Mouse (Mus musculus): Measurements from ENCODE around the gene Thoc5.

Thoc5 gene

DNA sequence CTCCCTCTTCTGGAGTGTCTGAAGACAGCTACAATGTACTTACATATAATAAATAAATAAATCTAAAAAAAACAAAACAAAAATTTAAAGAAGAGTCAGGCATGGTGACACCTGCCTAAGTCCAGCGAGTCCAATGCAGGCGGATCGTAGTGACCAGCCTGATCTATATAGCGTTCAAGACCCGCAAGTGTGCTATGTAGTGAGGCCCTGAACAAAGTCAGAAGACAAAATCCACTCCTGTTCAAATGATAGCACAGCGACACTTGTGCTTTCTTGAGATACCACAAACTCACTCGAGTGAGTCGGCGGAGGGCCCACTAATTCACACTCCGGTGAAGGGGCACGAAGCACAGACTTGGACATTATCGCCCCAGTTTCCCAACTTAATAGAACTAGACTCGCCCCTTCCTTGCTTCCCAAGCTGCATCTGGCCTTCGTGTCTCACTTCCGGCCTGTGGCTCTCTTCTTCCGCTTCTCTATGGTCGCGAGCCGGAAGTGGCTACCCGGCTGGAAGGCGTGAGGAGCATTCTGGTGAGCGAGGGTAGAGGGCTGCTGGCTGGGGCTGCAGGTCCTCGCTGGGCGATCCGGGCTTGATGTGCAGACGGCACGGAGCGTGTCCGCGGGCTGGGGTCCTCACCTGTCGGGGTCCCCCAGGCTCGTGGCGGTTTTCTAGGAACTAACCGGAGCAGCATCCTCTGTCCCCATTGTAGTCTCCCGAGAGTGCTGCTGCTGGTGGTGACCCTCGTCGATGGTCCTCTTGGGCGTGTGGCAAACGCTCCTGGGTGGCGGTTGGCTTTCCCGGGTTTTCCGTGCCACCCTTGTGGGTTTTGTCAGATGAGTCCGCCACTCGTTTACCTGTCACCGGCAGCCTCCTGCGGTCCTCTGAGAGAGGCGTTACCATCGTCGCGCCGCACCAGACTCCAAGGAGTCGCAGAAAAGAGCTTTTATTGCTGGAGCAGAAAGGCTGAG is at the start of gene Thoc5:
Gene Thoc5 (plus strand): TSS at position 473 of the 969 bp plus-strand sequence.
- DNase-seq (ENCODE audit: low spot score) = peak; percentile 86

DNA sequence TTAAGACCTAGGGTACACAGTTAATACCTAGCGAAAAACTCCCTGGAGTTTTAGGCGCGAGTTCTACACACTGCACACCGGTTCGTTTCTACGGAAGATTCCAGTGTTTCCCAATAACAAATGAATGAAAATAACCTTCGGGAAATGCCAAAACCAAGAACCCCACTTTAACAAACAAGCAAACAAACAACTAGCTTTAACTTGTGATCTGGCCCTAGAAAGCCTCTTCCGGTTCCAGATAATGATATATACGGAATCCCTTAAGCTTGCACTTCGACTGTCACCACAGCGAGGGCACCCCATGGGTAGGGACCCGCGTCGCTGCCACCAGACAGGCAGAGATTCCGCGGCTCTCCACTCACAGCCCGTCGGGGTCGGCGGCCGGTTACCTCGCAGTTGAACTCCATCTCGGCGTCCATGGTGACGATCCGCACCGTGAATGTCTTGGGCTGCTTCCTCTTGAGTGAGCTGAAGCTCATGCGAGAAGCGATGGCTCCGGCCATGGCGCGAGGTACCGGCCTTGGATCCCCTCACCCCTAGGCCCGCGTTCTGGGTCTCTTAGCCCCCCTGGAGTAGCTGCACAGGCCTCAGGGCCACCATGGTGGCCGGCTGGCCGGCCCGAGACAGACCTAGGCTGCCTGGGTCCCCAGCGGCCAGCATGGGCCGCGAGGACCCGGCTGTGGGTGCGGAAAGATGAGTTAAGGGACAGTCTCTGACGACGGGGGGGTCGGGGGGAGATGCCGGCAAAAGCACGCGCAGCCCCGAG is 46.5 kb upstream of the Thoc5 start:
- DNase-seq (ENCODE audit: low spot score) = peak; percentile 70

DNA sequence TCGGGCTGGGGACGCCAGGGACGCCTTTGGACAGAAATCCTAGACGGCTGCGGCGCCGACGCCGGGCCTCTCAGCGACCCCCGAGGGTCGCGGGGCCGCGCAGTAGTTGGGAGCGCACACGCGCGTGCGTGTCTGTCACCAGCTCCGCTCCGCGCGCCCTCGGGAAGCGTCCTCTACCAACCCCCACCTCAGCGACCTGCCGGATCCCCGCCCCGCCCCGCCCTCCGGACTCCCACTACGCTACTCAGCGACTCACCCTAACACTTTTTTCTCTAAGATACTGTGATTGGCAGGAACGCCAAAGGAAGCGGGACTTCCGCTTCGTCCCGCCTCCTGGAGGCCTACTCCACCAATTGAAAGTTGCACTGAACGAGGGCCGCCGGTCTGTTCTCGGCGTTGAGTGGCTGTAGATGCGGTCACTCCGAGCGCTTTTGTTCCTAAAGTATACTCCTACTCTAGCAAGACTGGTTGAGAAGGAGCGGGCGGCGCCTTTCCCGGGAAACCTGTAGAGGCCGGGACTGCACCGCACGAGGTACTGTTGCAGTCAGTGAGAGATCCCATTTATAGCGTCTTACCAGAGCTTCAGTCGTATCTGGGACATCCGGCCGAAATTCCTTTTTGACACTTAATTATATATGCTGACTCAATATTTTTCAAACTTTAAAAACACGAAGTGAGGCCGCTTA is 45.7 kb upstream of the Thoc5 start, which contains the start of gene Nf2:
Gene Nf2 (minus strand): TSS at position 279 of the 686 bp plus-strand sequence.
- DNase-seq (ENCODE audit: low spot score) = peak; percentile 99

- no peak for DNase-seq (ENCODE audit: low spot score)
Measured at GRCm38 (mm10) chr11:4850404-4850803, 44.7 kb upstream of the Thoc5 start.

DNA sequence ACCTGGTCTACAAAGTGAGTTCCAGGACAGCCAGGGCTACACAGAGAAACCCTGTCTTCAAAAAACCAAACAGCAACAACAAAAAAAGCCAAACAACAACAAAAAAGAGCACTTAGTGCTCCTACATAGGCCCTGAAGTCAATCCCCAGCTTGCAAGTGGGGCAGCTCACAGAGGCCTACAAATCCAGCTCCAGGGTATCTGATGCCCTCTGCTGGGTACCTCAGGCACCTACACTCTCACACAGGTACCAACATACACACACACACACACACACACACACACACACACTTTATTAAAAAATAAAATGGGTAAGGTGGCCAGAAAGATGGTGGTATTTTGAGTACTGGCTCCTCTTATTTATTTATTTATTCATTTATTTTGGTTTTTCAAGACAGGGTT is 42.1 kb upstream of the Thoc5 start:
- no peak for DNase-seq (ENCODE audit: low spot score)

GRCm38 (mm10) chr11:4854181-4854580 is 40.9 kb upstream of the Thoc5 start:
- no peak for DNase-seq (ENCODE audit: low spot score)

- DNase-seq (ENCODE audit: low spot score) = no peak
Measured at GRCm38 (mm10) chr11:4858416-4858815, 36.7 kb upstream of the Thoc5 start.

- DNase-seq (ENCODE audit: low spot score) = no peak
Measured at GRCm38 (mm10) chr11:4860986-4861385, 34.1 kb upstream of the Thoc5 start.

- DNase-seq (ENCODE audit: low spot score) = no peak
Measured at GRCm38 (mm10) chr11:4861816-4862604, 33.1 kb upstream of the Thoc5 start.

GRCm38 (mm10) chr11:4862730-4863129 is 32.4 kb upstream of the Thoc5 start:
- no peak for DNase-seq (ENCODE audit: low spot score)

GRCm38 (mm10) chr11:4865645-4866251 is 29.4 kb upstream of the Thoc5 start:
- DNase-seq (ENCODE audit: low spot score) = peak; percentile 57

GRCm38 (mm10) chr11:4873755-4874475 is 21.2 kb upstream of the Thoc5 start, which contains the start of gene Nipsnap1:
TSS of gene Nipsnap1 (plus strand) at chr11:4873951.
- DNase-seq (ENCODE audit: low spot score) = peak; percentile 73

- no peak for DNase-seq (ENCODE audit: low spot score)
Measured at GRCm38 (mm10) chr11:4874551-4874950, 20.6 kb upstream of the Thoc5 start.

DNA sequence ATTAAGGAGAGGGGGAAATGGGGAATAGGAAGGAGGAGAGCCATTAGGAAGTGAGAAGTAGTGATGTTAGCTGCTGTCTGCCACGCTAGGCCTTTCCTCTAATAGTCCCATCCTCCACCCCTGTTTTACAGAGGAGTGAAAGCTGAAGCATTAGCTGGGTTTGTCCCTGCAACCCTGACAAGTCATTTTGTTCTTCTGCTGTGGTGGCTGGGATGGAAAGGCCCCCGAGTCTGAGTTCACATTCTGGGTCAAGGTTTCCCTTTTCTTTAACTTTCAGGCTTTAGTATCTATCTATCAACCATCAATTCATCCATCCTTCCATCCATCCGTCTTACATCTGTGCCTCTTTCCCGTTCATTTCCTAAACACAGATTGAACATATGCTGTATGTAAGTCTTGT is 14.0 kb upstream of the Thoc5 start:
- no peak for DNase-seq (ENCODE audit: low spot score)

DNA sequence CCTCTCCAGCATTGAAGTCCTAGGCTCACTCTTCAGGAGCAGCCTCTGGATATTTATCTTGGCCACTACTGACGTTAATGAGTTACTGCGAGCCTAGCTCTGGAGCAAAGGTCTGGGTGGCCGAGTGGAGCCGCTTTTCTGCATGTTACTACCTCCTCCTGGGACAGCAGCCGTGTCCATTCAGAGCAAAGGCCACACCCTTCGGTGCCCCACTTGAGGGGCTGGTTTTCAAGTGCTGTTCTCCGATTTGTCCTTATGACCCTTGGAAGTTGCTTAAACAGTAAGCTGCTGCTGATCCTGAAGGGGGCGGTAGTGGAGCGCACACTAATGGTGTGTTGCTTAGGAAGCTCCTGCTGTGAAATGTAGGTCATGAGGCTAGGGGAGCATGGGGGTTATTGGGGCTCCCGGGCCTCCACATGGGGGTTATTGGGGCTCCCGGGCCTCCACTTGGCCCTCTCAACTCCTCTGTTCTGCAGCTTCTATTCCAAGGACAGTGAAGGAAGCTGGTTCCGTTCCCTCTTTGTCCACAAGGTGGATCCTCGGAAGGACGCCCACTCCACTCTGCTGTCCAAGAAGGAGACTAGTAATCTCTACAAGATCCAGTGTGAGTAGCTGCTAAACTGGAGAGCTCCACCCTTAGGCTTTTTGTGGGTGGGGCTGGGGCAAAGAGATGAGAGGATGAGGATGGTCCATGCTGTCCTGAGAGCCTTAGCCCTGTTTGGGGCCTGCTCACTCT is 12.1 kb upstream of the Thoc5 start:
- no peak for DNase-seq (ENCODE audit: low spot score)

DNA sequence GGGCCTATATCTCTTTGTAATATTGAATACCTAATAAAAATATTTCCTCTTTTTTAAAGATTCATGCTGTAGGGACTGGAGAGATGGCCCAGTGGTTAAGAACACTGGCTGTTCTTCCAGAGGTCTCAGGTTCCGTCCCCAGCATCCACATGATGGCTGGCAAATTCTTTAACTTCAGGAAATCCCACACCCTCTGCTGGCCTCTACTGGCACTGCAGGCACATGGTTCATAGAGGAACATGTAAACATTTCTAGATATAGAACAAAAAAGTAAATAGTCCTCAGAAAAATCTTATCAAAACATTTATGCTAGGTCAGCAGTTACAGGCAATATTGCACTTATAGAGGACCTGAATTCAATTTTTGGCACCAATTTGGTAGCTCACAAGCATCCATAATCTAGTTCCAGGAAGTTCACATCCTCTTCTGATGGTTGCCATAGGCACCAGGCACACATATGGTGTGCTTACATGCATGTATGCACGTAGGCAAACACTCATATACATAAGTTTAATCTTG is 9.7 kb upstream of the Thoc5 start:
- DNase-seq (ENCODE audit: low spot score) = no peak

- DNase-seq (ENCODE audit: low spot score) = no peak
Measured at GRCm38 (mm10) chr11:4886987-4887386, 8.1 kb upstream of the Thoc5 start.

DNA sequence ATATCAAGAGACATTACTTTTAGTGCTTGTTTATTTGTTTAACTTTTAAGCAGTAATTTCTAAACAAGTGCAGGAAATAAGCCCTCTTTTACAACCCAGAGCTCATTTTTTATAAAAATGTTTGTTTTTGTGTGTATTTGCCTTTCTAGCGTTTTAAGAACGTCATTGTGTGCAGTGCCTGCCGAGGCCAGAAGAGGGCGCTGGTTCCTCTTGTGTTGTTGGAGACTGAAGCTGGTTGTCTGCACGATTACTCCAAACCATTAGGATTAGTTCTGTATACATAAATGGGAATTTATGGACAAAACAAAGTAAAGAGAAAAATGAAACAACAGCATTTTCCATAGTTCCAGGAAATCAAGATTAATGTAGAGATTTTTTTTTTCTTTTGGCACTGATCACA is 5.3 kb downstream of the Thoc5 start:
- no peak for DNase-seq (ENCODE audit: low spot score)

DNA sequence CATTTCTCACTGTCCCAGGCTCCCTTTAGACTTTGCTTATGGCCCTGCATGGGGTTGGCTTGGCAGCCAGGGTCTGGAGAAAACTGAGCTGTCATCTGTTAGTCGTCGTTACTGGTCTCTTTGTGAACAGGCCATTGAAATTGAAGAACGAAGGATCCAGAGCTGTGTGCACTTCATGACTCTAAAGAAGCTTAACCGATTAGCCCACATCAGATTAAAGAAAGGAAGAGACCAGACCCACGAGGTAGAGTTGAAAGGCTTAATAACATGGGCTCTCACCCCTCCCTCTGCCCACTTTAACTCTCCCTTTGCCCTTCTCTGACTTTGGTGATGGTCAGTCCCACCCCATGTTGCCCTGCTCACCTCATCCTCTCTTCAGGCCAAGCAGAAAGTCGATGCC is 6.8 kb downstream of the Thoc5 start:
- DNase-seq (ENCODE audit: low spot score) = no peak

Data from testis, postnatal 14 days (tissue).